Comparison of ENCODE assay signal across 26 mouse cellular contexts in genomic region chr13:3715019-3715418, GRCm38 (mm10).
"Had no signal": no experiment of that assay in that cellular context is flagged by ENCODE, and none has a peak within 500 bp of the region (broad histone marks: within the 10 kb centered on the region; RNA-seq: fewer than 3 reads in every experiment).

No protein-coding gene starts in this region.

- DNase-seq: gastrocnemius, adult 2 months; gastrocnemius, postnatal 10 days; gastrocnemius, postnatal 25 days; heart, adult 18-20 months; heart, postnatal 10 days; heart, postnatal 4 days; kidney, adult 2 months; kidney, adult 9 months; kidney, postnatal 14 days; kidney, postnatal 36 days; layer of hippocampus, adult 9-11 months; layer of hippocampus, postnatal 36 days; left cerebral cortex, postnatal 4 days; liver; liver, embryonic 13.5 days had no signal

- H3K4me2 ChIP-seq: heart, embryonic 12.5 days; hindbrain, embryonic 13.5 days; hindbrain, embryonic 15.5 days; kidney, embryonic 15.5 days; liver, embryonic 11.5 days; liver, embryonic 13.5 days; liver, embryonic 15.5 days had no signal

- H3K9ac ChIP-seq: heart, embryonic 12.5 days; hindbrain, embryonic 13.5 days; hindbrain, embryonic 15.5 days; kidney, embryonic 15.5 days; liver, embryonic 13.5 days; liver, embryonic 15.5 days had no signal

- ATAC-seq: inflammation-experienced regulatory T-cells, adult 6 months; intestine, embryonic 16.5 days had no signal

- H3K36me3 ChIP-seq: heart, embryonic 10.5 days; heart, embryonic 12.5 days; hindbrain, embryonic 10.5 days; hindbrain, embryonic 13.5 days; hindbrain, embryonic 15.5 days; kidney, embryonic 15.5 days; liver, embryonic 13.5 days; liver, embryonic 15.5 days had no signal

- H3K4me3 ChIP-seq: gastrocnemius, adult 2 months; heart, embryonic 10.5 days; heart, embryonic 12.5 days; hindbrain, embryonic 10.5 days; hindbrain, embryonic 13.5 days; hindbrain, embryonic 15.5 days; kidney, embryonic 15.5 days; liver, embryonic 13.5 days; liver, embryonic 15.5 days had no signal

- H3K9me3 ChIP-seq: heart, embryonic 10.5 days; heart, embryonic 12.5 days; hindbrain, embryonic 10.5 days; hindbrain, embryonic 13.5 days; hindbrain, embryonic 15.5 days; kidney, embryonic 15.5 days; liver, embryonic 13.5 days; liver, embryonic 15.5 days had no signal

- H3K27me3 ChIP-seq: heart, embryonic 12.5 days; hindbrain, embryonic 15.5 days; kidney, embryonic 15.5 days; liver, embryonic 13.5 days; liver, embryonic 15.5 days had no signal

- H3K4me1 ChIP-seq: liver, embryonic 13.5 days; liver, embryonic 15.5 days had no signal

- H3K27ac ChIP-seq: gastrocnemius, adult 2 months; heart, embryonic 10.5 days; hindbrain, embryonic 10.5 days; hindbrain, embryonic 13.5 days; hindbrain, embryonic 15.5 days; kidney, embryonic 15.5 days; kidney, postnatal 0 days; liver, embryonic 13.5 days; liver, embryonic 15.5 days had no signal
